Mouse (Mus musculus): ENCODE results near the gene AW549877. TPM values are rescaled to one million over a fixed set of nuclear protein-coding genes. Genes with fewer than 3 reads are reported as not detected.

The AW549877 gene
- 14.7 and 21.9 TPM in 2 replicates for total RNA-seq (2023)

GRCm38 (mm10) chr15:3995448-3996266, at the start of gene AW549877:
AW549877 (minus strand) TSS chr15:3995744.

DNA sequence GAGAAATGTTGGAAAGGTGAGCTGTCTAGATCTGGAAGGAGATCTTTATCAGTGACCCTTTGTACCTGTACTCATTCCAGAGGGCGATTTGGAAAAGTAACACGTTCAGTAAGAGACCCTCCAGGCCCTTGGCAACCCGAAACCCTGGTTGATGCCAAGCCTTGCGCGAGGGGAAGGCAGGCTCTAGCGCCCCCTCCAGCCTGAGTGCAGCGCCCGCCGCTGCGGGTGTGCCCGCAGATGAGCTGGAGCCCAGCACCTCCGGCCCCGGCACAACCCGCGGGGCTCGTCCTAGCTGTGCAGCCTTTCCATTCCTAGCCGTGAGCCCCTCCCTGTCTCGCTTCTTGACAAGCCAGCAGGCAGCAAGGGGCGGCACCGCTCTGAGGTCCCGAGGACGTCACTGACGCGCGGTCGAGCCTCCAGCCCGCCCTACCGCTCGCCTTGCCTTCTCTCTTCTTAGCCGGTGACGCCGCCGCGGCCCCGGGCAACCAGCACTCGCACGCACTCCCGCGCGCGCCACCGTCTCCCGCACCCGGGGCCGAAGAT, 30.8 kb upstream of the AW549877 start, which contains the start of gene Oxct1:
Gene Oxct1 (plus strand): TSS at position 153 of the 543 bp plus-strand sequence.

GRCm38 (mm10) chr15:3979061-3979848, 16.3 kb downstream of the AW549877 start, which contains the start of gene Fbxo4:
Fbxo4 (minus strand) TSS chr15:3979573.

Other genes starting within 250 kb of the AW549877 start
- gene Fbxo4, start 16.2 kb downstream of the AW549877 start, total RNA-seq (2023): 8.7 and 9.0 TPM in 2 replicates
- 27.6 and 30.6 TPM in 2 replicates for gene Oxct1, start 30.6 kb upstream of the AW549877 start, total RNA-seq (2023)

All from neutrophil, adult 65 days (primary cell).